Mouse (Mus musculus): ENCODE measurements around the gene Tsacc.
A peak's percentile ranks its signal among the peaks of the same experiment; 100 is the strongest.
"Not testable (repeated sequence)": the region's sequence is repeated elsewhere in the genome, so short reads cannot be mapped to it uniquely, and the experiment has no call there.

Gene Tsacc

DNA sequence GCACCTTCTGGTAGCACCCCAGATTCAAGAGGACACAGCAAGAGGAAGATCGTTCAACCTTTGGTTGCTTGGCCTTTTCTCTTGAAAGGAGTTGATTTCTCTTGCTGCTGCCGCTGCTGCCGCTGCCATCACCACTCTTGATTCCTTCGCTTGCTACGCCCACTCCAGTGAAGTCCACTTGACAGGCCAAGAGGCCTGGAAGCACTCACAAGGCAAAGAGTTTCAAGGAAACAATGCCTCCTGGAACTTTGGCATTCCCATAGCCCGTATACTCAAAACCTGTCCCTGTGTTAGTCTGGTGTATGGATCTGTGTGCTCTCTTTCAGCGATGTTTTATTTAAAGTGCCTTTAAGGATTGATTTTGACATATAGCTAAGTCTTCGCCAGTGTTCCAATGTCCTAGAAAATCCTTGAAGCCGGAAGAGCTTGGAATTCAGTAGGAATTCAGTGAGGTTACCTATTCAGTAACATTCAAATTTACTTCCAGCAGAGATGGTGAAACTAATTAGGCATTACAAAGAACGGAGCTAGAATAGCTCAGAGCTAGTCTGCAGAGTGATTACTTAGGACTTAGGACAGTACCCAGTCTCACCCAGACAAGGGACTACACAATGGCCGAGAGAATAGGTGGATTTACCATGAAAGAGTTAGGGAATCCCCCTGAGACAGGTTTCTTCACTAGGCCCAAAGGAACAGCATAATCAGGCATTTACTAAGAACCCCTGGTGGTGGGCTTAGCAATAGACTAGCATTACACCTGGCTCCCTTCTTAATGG lies 15.5 kb downstream of the Tsacc start:
- DNase-seq = not testable (repeated sequence)

DNA sequence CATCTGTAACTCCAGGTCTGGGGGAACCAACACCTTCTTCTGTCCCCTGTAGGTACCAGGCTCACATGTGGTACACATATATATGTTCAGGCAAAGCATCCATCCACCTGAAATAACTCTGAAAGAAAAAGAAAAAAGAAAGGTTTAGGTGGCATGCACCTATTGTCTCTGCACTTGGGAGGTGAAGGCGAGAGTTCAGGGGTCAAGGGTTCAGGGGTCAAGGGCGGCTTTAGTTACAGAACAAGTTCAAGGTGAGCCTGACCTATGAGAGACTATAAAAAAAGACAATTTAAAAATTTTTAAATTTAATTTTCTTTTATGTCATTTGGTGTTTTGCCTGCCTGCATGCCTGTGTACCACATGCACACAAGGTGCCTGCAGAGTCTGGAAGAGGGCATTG lies 16.8 kb downstream of the Tsacc start:
- no peak for DNase-seq

DNA sequence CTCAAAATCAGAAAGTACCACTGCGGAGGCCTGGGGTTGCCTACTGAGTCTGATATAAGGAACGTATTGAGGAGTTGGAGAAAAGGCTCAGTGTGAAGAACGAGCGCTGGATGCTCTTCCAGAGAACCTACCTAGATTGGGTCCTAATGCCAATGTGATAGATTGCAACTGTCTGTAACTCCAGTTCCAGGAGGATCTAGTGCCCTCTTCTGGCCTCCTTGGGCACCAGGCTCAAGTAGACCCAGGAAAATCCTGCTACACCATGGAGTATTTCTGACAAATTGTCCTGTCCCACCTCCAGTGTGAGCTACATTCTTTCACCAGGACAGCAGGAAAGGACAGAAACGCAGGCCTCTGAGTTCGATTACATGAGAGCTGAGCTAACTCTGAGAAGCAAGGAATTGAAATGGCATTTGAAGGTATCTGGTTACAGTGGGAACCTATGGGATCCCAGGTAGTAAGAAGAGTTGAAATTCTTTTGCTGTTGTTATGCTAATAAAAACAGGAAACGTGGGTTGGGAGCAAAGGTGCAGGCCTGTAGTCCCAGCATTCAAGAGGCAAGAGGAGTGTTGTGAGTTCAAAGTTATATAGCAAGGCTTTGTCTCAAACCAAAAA lies 20.2 kb downstream of the Tsacc start:
- peak; percentile 12 for DNase-seq

DNA sequence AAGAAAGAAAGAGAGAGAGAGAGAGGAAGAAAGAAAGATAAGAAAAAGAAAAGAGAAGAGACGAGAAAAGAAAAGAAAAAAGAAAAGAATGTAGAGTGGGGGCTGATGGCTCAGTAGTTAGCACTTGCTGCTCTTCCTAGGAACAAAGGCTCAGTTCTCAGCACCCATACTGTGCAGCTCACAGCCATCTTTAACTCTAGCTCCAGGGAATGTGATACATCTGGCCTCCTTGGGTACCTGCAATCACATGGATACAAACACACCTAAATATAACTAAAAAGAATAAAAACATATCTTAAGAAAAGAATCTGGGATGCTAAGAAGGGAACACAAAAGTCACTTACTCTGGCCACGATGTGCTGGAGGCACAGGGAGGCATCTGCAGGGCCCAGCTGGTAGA lies 20.7 kb downstream of the Tsacc start:
- DNase-seq = no peak

DNA sequence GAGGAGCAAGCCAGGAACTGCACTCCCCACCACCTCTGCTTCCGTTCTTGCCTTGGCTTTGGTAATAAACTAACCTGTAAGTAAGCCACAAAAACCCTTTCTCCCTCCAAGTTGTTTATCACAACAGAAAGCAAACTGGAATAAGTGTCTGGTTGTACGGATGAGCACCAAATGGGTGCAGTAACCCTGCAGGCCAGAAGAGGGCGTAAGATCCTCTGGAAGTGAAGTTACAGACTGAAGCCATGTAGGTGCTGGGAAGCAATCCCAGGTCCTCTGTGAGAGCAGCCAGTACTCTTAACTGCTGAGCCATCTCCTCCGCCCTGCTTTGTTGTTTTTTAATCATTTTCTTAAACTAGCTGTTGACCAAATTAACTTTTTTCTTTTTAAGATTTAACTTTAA lies 22.8 kb downstream of the Tsacc start:
- no peak for DNase-seq

DNA sequence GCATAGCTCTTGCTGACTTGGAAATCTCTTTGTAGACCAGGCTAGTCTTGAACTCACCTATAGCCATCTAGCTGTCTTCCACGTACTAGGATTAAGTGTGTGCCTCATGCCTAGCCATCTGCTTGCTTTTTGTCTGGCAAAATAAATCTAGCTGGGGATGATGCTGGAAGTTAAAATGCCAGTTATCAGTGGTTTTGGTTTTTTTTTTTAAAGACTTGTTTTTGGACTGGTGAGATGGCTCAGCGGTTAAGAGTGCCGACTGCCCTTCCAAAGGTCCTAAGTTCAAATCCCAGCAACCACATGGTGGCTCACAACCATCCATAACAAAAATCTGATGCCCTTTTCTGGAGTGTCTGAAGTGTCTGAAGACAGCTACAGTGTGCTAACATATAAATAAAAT lies 24.9 kb downstream of the Tsacc start:
- DNase-seq = no peak

DNA sequence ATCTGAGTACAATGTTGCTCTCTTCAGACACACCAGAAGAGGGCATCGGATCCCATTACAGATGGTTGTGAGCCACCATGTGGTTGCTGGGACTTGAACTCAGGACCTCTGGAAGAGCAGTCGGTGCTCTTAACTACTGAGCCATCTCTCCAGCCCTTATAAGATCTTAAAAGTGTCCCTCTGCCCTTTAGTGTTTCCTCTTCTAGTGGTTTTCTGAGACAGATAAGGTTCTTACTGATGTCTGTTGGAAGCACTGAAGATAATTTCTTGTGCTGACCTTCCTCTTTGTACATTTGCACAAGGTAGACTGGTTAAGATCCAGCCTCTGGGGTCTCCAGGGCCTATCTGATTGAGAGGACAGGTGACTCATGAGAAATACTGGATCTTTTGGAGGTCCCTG lies 25.5 kb downstream of the Tsacc start:
- DNase-seq = not testable (repeated sequence)

DNA sequence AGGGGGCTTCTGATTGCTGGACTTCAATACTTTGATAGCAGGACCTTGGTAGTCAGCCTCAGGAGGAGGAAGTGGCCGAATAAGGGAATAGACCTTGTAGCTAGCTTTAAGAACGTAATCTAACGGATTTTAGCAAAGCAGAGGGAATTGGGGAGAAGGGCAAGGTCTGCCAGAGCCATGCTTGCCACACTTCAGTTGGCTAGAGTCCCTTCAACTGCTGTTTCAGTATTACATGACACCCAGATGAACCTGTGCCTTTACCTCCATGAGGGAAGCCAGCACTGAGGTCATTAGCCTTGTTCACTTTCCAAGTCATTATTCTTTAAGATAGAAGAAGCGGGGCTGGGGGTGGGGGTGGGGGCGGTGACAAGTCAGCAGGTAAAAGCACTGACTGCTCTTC lies 27.8 kb downstream of the Tsacc start:
- DNase-seq = no peak

DNA sequence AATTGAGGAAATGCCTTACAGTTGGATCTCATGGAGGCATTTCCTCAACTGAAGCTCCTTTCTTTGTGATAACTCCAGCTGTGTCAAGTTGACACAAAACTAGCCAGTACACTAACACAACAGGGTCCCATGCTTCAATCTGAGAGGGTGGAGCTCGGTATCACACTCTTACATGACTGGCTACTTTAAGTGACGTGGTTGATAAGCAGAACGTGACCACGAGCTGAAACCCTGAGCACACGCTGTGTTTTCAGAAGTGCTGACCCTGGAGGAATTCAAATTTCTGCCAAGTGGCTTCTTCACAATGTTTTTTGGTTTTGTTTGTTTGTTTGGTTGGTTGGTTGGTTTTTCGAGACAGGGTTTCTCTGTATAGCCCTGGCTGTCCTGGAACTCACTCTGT lies 28.8 kb downstream of the Tsacc start:
- not testable (repeated sequence) for DNase-seq

DNA sequence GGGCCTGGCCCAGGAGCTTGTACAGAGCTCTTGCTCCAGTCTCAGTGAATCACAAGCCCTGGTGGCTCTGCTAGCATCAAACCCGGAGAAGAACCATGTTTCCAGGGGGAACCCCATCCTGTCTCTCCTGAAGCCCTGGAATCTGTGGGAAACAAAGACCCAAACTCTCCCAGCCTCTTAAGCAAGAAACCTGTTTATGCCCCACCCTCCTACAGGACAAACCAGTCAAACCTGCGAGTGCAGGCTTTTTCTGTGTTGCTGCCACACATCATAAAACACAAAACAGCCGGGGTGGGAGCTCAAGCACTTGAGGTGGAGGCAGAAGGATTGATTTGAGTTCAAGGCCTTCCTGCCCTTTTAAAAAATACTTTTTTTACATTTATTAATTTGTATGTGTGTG lies 34.5 kb downstream of the Tsacc start:
- DNase-seq = no peak

DNA sequence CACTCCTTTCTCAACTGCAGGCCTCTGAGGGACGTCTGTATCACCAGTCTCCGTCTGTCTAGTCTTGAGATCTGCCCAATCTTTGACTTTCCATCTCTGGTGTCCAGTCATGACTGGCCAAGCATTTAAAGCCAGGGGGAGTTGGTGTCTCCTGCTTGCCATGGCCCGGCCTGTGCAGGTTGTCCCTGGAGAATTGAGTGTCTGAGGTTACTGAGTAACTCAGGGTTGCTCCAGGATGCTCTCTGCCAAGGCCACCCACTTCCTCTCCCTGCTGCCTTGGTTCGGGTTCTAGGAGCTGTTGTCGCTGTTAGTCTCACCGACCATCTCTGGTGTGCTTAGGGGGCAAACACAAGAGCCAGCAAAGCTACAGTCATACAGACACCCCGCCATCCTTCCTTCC lies 40.4 kb downstream of the Tsacc start:
- DNase-seq = no peak

DNA sequence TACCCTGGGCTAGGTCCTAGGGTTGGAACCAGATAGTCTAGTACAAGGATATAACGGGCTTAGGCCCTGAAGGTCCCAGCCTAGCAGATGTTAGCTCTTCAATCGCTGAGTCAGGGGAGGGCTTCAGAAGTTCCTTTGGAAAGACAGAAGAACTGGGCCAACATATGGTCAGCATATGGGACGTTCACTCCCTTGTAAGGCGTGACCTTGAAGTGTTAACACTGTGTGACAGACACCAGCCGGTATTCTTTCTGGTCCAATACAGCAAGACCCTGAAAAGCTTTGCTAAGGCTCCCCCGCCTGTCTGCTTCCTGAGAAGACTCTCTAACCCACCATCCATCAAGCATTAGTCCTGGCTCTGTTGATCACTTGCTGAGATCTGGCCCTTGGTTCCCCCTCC lies 40.8 kb downstream of the Tsacc start:
- DNase-seq = no peak

DNA sequence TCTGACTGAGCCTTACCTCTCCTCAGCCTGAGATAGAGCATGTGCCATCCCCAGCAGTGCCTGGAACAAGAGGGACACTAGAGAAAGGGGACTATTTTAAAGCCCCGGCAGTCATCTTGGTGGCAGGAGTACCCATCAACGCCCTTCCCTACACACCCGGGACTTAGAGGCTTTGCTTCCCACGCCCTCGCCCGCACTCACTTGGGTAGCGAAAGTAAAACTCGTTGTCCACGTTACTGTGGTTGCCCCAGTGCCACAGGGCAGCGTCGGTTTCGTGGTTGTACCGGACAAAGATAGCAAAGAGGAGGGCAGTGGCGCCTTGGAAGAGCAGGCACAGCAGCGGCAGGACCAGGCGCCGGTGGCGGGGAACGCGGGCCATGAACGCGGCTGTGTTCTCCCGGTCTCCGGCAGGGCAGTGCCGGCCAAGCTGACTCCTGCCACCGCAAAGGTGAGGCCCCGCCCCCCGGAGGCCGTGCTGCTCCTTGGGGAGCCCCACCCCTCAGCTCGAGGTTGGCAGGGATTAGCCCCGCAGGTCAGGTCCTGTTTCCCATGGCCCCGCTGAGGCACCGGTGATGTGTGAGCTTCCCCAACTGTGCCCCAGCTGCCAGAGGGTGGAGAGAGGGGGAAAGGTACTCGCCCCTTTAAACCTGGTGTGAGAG lies 42.4 kb downstream of the Tsacc start, which contains the start of gene Rhbg:
Rhbg (minus strand) TSS at position 442 of the 659 bp plus-strand sequence.
- DNase-seq = peak; percentile 50

DNA sequence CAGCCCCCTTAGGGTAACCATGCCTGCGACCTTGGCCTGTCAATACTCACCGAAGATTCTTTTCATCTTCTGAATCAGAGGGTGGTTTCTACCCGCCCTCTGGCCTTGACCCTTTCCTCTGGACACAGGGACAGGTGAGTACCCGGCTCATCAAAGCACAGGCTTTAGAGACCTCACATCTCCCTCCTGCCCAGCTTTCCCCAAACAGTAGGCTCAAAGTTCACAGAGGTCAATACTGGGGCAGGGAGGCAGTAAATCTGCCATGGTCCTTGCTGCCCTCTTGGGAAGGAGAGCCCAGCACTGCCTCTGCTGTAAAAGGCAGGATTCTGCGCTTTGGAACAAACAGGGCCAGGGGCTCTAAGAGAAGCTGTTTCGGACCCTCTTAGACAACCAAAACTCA lies 44.1 kb downstream of the Tsacc start:
- no peak for DNase-seq

DNA sequence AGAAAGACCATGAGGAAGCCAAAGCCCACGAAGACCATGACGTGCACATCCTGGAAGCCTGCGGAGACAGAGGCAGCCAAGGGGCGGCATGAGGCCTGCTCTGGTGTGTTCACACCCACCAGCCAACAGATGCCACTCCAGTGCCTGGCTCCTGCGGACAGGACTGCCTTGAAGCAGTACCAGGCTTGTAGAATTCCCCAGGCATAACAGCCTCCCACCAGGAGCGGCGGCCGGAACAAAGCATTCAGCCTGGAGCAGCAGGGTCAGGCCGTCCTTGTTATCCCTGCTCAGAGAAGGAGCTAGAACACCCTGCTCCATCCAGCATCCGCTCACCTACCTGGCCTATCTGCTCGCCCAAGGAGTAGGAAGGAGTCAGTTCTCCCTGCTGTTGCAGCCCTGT lies 48.4 kb downstream of the Tsacc start:
- DNase-seq = no peak

DNA sequence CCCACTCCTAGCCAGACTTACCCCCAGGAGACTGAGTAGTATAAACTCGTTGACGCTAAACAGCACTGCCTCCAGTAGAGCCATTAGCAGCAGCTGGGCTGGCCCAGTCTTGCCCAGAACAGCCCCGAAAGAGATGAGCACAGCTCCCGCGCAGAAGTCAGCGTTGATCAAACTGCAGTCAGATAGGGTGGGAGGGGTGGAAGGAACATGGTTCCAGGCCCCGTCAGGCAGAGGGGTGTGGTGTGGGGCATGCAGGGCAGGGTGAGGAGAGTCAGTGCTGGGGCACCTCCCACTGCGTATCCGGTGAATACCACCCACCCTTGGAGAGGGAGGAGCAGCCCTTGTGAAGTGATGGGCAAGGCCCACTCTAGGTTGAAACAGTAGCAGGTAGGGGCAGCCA lies 49.1 kb downstream of the Tsacc start:
- DNase-seq = no peak

DNA sequence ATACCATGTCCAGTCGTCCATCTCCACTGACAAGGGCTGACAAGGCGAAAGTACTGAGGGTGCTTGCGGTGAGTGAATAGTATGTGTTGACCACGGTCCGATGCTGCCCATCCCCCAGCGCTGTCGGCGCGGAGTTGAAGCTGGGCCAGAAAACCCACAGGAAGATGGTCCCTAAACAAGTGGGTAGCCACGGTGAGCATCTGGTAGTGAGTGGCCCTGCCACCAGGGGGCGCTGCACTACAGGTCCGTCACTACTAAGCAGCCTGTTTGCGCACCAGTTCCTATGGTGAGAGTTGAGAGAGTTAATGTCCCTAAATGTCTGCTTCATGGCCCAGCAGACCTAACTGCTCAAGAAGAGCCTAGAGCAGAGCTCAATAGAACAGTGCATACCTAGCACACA lies 51.0 kb downstream of the Tsacc start:
- peak; percentile 63 for DNase-seq

DNA sequence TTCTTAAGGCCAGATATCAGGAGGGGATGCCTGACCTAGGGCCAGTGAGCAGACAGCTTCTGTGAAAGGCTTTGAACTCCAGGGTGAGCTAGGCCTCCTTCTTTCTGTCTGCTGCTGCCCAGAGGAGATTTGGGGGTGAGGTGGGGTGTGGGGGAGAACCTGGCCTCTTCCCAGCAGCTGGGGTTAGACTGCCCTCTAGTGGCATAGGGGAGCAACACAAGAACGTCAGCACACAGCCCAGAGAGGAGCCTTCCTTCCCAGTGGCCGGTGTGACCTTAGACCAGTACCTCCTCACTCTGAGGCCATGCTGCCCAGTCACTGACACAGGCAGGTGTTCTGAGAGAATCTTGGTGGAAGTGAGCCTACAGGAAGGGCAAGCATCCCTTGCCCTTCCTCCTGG lies 52.7 kb downstream of the Tsacc start:
- DNase-seq = peak; percentile 53

DNA sequence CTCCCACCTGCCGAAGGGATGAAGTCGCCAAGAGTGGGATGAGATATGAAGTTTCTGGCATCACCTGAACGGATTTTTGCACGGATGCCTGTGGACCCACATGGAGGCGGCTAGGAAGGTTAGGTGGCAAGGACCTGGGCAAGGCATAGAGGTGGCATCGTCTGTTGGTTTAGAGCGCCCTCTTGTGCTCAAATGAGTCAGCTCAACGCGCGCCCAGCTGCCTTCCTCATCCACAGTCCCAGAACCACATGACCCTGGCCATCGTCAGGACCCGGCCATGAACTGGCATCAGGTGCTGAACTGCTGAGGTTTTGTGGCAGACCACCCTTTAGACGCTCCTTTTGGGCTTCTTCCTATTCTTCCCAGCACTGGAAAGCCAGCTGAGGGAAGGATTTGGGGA lies 54.3 kb downstream of the Tsacc start:
- peak; percentile 85 for DNase-seq

DNA sequence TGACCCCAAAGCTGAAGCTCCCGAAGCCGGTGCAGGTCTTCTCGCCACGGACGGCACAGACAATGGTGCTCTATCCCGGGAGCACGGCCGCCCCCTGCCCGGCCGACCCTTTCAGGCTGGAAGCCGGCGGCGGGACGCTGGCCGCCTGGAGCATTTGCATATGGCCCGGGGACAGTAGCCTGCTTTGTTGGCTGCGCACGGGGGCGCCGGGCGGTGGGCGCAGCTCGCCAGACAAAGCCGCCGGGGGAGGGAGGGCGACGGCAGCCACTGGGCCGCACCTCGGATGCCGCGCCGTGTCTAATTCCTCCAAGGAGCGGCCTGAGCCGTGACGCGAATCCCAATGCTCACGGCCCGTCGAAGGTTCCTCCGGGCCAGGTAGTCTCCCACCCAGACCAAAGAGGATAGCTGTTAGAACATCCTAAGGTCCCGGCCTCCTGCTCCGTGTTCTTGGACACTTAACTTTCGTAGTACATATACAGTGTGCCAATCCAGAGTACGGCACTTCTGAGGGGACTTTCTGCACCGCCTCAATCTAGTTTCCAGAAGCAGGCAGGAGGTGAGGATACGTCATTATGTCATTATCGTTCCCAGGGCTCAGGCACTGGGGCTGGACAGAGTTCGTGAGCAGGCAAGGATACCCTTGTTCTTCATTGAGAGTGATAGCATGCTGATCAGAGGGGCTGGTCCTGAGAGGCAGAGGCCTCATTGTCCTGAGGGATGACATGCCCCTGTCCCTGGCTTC lies 55.6 kb downstream of the Tsacc start:
- peak; percentile 19 for DNase-seq

DNA sequence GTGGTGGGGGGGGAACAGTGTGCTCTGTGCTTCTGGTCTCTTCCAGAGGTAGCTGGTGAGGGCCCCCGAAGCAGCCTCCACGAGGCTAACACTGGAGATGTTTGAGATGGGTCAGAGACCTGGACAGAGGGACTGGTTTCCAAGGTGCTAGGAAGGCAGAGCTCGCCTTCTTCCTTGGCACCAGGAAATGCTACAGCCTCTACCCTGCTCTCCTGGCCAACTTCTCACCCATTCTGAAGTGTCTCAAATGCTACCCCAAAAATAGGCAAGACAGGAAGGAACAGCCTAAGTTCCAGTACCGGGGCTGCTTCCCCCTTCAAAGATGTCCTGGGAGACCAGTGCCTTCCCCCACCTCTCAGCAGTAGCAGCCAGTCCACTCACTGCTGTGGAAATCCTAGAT lies 57.4 kb downstream of the Tsacc start:
- no peak for DNase-seq

DNA sequence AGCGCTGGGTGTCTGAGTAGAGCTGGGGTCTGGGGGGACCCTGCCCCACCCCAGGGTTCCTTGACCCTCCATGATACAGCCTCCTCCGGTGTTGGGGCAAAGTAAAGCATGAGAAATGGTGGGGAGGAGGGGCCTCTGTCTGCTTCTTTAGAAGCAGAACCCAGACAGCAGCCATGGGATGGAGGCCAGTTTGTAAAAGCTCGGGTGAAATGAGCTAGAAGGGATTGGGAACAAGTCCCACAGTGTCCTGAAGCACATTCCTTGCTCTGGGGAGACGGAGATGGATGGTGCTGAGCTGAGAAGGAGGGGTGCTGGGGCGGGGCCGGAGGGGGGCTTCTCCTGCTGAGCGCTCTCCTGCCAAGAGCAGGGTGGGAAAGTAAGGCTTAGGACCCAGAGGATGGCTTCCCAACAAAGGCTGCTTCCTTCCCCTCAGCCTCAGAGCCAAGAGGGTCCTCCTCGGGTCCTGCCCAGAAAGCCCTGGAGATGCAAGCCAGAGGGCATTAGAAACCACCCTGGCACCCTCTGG lies 57.9 kb downstream of the Tsacc start:
- peak; percentile 22 for DNase-seq

DNA sequence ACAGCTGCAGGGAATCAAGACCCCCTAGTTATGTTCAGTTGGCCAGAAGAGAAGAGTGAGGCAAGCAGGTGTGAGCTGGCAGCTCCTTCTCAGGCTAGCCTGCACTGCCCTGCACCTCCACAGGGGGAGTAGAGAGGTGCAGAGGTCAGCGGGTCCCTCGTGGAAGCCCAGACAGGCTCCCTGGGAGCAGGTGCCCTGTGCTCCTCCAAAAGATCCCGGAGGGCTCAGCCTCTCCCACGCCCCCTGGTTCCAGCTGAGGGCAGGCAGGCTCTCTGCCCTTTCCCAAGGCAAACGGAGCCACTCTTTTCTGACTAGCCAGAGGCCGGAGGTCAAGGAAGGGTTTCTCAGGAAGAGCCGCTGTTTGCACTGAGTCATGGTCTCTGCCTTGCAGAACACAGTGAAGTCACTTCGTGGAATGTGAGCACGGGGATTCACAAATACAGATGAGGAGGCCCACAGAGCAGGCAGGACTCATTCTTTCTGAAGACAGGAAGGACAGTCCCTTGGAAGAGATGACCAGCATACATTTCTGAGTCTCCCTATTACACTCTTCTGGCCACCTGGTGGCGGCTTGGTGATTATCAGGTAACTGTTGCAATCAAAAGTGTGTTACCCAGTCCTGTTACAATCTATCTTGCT lies 59.1 kb downstream of the Tsacc start:
- DNase-seq = peak; percentile 49
